Mouse (Mus musculus): ENCODE measurements at regions not wholly inside any gene's neighbourhood (a gene's known extent, or its start where the extent isn't known, plus 50 kb on each side); places are given as distances from the start of the nearest gene placed in this dataset.

DNA sequence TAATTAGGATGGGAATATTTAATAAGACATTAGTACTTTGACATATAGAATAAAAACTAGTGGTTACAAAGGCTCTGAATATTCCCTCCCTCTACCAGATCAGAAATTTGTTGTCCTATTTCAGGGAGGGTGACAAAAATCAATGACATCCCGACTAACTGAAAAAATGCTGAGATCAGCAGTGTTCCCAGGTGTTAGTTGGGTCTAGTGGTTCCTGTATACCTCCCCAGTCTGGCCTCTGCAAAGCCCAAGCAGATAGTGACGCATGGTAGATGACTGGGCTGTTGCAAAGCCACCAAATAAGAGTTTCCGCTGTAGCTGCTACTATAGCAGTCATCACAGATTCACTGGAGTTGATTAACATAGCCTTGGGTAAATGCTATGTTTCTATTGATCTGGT lies 59.9 kb upstream of the Gm4791 start:
- Histone ChIP-seq H3K79me3 (ENCODE audit: low read depth) (no peaks in the 10 kb centered on the region), H3K4me3 (ENCODE audit: insufficient read depth, poor library complexity, severe bottlenecking) (no peak overlapping the region), H3K36me3 (ENCODE audit: control insufficient read depth, insufficient read depth) (no peaks in the 10 kb centered on the region), H3K79me2 (ENCODE audit: control insufficient read depth, insufficient read depth) (no peaks in the 10 kb centered on the region), H3K27me3 (ENCODE audit: control insufficient read depth, insufficient read depth, insufficient read length) (no peaks in the 10 kb centered on the region), H3ac (ENCODE audit: control insufficient read depth, insufficient read length, low read depth) (no peak overlapping the region)
- TF ChIP-seq MAX (IDR thresholded peaks at IDR 0.05), result no peak
- TF ChIP-seq MYOG (IDR thresholded peaks at IDR 0.05; ENCODE audit: control insufficient read depth, extremely low read depth, insufficient read length), result no peak
- no peak for TF ChIP-seq FOSL1 (IDR thresholded peaks at IDR 0.05; ENCODE audit: insufficient read depth, low read length, poor library complexity, severe bottlenecking)
- TF ChIP-seq USF1 (IDR thresholded peaks at IDR 0.05; ENCODE audit: low read depth), result no peak
- TF ChIP-seq CTCF (IDR thresholded peaks at IDR 0.05; ENCODE audit: control insufficient read depth, insufficient read depth, insufficient read length), result no peak
- TF ChIP-seq MYOD1 (IDR thresholded peaks at IDR 0.05; ENCODE audit: control insufficient read depth, insufficient read length, low read depth), result no peak
- TF ChIP-seq CEBPB (IDR thresholded peaks at IDR 0.05; ENCODE audit: low read depth), result no peak

DNA sequence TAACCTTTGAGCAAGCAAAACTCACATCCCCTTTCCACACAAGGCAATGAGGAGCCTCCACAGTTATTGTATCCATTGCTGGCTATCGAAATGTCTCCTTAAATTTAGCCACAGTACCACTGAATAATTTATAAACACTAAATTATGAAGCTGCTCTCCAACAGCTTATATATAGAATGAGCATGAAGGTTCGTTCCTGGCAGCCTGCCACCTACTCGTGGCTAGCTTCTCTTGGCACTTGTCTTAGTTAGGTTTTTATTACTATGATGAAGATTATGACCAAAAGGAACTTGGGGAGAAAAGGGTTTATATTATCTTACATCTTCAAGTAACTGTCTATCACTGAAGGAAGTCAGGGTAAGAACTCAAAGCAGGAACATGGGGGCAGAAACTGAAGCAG lies 72.9 kb upstream of the Gm4791 start:
- Histone ChIP-seq H3K79me3 (ENCODE audit: low read depth) (no peaks in the 10 kb centered on the region), H3ac (ENCODE audit: control insufficient read depth, insufficient read length, low read depth) (no peak overlapping the region)
- TF ChIP-seq MAX (IDR thresholded peaks at IDR 0.05) (no peak), CEBPB (IDR thresholded peaks at IDR 0.05; ENCODE audit: low read depth) (no peak), MYOG (IDR thresholded peaks at IDR 0.05; ENCODE audit: control insufficient read depth, extremely low read depth, insufficient read length) (no peak), USF1 (IDR thresholded peaks at IDR 0.05; ENCODE audit: low read depth) (no peak)

DNA sequence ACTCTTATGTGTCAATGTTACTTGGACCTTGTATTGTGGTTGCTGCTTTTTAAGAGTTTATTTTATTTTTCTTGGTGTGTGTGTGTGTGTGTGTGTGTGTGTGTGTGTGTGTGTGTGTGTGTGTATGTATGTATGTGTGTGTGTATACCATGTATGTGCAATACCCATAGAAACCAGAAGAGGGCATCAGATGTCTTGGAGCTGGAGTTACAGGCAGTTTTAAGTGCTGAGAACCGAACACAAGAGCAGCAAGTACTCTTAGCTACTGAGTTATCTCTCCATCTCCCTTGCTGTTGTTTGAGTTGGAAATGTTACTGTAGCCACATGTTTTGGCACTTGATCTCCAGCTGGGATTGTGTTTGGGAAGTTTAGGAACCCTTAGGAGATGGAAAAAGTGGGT lies 78.5 kb upstream of the Gm4791 start:
- H3K4me3 ChIP-seq (ENCODE audit: insufficient read depth, poor library complexity, severe bottlenecking), result no peak overlapping the region
- H3K79me2 ChIP-seq (ENCODE audit: control insufficient read depth, insufficient read depth), result no peaks in the 10 kb centered on the region
- no peaks in the 10 kb centered on the region for H3K36me3 ChIP-seq (ENCODE audit: control insufficient read depth, insufficient read depth)
- TF ChIP-seq FOSL1 (IDR thresholded peaks at IDR 0.05; ENCODE audit: insufficient read depth, low read length, poor library complexity, severe bottlenecking) (no peak), MYOG (IDR thresholded peaks at IDR 0.05; ENCODE audit: control insufficient read depth, extremely low read depth, insufficient read length) (no peak)
- no peaks in the 10 kb centered on the region for H3K79me3 ChIP-seq (ENCODE audit: low read depth)
- no peaks in the 10 kb centered on the region for H3K27me3 ChIP-seq (ENCODE audit: control insufficient read depth, insufficient read depth, insufficient read length)
- no peak overlapping the region for H3ac ChIP-seq (ENCODE audit: control insufficient read depth, insufficient read length, low read depth)

More for the DNA sequence above, 72.9 kb upstream of the Gm4791 start:
- Histone ChIP-seq H3K79me2 (ENCODE audit: control insufficient read depth, insufficient read depth) (no peaks in the 10 kb centered on the region), H3K4me3 (ENCODE audit: insufficient read depth, poor library complexity, severe bottlenecking) (no peak overlapping the region), H3K36me3 (ENCODE audit: control insufficient read depth, insufficient read depth) (no peaks in the 10 kb centered on the region), H3K27me3 (ENCODE audit: control insufficient read depth, insufficient read depth, insufficient read length) (no peaks in the 10 kb centered on the region)

DNA sequence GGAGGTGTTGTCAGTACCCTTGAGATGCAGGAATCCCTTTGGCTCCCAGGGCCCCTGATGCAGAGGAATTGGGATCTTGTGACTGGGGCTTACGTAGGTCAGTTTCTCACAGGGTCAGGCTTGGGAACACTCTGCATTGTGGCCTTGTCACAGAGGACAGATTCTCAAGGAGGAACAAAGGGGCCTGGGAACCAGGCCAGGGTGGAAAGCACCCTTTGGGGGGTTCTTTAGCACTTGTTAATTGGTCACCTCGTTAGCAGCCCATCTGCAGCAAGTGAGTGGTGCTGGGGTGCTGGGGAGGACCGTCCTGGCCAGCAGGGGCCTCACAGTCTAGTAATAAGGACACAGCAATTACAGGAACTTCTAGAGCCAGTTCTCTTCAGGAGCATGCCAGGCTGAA lies 85.3 kb upstream of the Gm4791 start:
- Histone ChIP-seq H3K79me3 (ENCODE audit: low read depth) (no peaks in the 10 kb centered on the region), H3K27me3 (ENCODE audit: control insufficient read depth, insufficient read depth, insufficient read length) (no peaks in the 10 kb centered on the region), H3K36me3 (ENCODE audit: control insufficient read depth, insufficient read depth) (no peaks in the 10 kb centered on the region), H3K4me3 (ENCODE audit: insufficient read depth, poor library complexity, severe bottlenecking) (no peak overlapping the region), H3ac (ENCODE audit: control insufficient read depth, insufficient read length, low read depth) (no peak overlapping the region), H3K79me2 (ENCODE audit: control insufficient read depth, insufficient read depth) (no peaks in the 10 kb centered on the region)
- TF ChIP-seq MYOD1 (IDR thresholded peaks at IDR 0.05; ENCODE audit: control insufficient read depth, insufficient read length, low read depth) (no peak), CTCF (IDR thresholded peaks at IDR 0.05; ENCODE audit: control insufficient read depth, insufficient read depth, insufficient read length) (no peak), MYOG (IDR thresholded peaks at IDR 0.05; ENCODE audit: control insufficient read depth, extremely low read depth, insufficient read length) (no peak), USF1 (IDR thresholded peaks at IDR 0.05; ENCODE audit: low read depth) (no peak), MAX (IDR thresholded peaks at IDR 0.05) (no peak), FOSL1 (IDR thresholded peaks at IDR 0.05; ENCODE audit: insufficient read depth, low read length, poor library complexity, severe bottlenecking) (no peak), CEBPB (IDR thresholded peaks at IDR 0.05; ENCODE audit: low read depth) (no peak)

DNA sequence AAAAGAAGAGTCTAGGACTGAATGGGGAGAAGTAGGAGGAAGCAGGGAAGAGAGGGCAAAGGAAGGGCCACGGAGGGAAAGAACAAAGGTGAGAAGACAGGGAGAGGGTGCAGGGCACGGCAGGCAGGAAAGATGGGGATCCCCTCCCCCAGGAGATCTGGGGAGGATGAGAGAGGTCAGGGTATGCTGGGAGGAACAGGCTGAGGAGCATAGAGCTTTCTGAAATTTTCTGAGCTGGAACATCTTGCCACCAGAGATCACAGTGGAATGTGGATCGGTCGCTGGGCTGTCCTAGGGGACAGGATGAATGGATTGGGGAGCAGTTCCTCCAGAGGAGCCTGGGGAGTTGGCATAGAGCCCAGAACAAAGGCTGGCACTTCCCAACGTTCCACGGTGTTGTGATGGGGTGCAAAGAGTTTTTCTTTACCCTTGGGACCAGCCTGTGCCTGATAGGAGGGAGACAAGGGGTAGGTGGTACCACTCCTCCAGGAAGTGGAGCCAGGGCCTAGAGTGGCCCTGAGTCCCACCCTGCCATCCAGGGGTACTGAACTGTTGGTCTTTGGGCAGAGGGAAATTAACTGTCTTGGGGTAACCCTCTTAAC lies 89.0 kb upstream of the Gm4791 start:
- no peaks in the 10 kb centered on the region for H3K27me3 ChIP-seq (ENCODE audit: control insufficient read depth, insufficient read depth, insufficient read length)
- H3K79me3 ChIP-seq (ENCODE audit: low read depth), result no peaks in the 10 kb centered on the region
- no peak for TF ChIP-seq MYOG (IDR thresholded peaks at IDR 0.05; ENCODE audit: control insufficient read depth, extremely low read depth, insufficient read length)
- TF ChIP-seq CEBPB (IDR thresholded peaks at IDR 0.05; ENCODE audit: low read depth), result no peak
- TF ChIP-seq MYOD1 (IDR thresholded peaks at IDR 0.05; ENCODE audit: control insufficient read depth, insufficient read length, low read depth), result no peak
- H3K79me2 ChIP-seq (ENCODE audit: control insufficient read depth, insufficient read depth), result no peaks in the 10 kb centered on the region
- no peak overlapping the region for H3ac ChIP-seq (ENCODE audit: control insufficient read depth, insufficient read length, low read depth)
- H3K4me3 ChIP-seq (ENCODE audit: insufficient read depth, poor library complexity, severe bottlenecking), result no peak overlapping the region
- no peaks in the 10 kb centered on the region for H3K36me3 ChIP-seq (ENCODE audit: control insufficient read depth, insufficient read depth)

DNA sequence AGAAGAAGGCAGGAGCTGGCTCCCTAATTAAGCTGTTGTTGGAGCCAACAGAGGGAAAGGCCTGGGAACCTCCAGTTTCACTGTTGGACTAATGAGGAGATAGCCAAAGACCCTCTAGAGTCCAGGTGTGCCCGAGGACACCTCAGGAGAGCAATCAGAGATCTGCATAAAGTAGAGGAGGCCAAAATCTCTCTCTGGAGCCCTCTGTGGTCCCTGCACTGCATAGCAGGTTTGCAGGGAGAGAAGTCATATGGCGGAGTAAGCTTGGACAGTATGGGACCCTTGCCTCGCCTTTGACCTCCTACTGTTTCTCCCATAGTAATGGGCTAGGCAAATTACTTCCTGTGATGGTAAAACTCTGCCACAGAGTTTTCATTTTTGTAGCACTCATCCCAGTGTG lies 93.5 kb upstream of the Gm4791 start:
- H3ac ChIP-seq (ENCODE audit: control insufficient read depth, insufficient read length, low read depth), result no peak overlapping the region
- no peaks in the 10 kb centered on the region for H3K79me2 ChIP-seq (ENCODE audit: control insufficient read depth, insufficient read depth)
- H3K36me3 ChIP-seq (ENCODE audit: control insufficient read depth, insufficient read depth), result no peaks in the 10 kb centered on the region
- H3K79me3 ChIP-seq (ENCODE audit: low read depth), result no peaks in the 10 kb centered on the region
- no peaks in the 10 kb centered on the region for H3K27me3 ChIP-seq (ENCODE audit: control insufficient read depth, insufficient read depth, insufficient read length)
- no peak overlapping the region for H3K4me3 ChIP-seq (ENCODE audit: insufficient read depth, poor library complexity, severe bottlenecking)
- TF ChIP-seq FOSL1 (IDR thresholded peaks at IDR 0.05; ENCODE audit: insufficient read depth, low read length, poor library complexity, severe bottlenecking) (no peak), MYOD1 (IDR thresholded peaks at IDR 0.05; ENCODE audit: control insufficient read depth, insufficient read length, low read depth) (no peak), MYOG (IDR thresholded peaks at IDR 0.05; ENCODE audit: control insufficient read depth, extremely low read depth, insufficient read length) (no peak), CEBPB (IDR thresholded peaks at IDR 0.05; ENCODE audit: low read depth) (no peak), CTCF (IDR thresholded peaks at IDR 0.05; ENCODE audit: control insufficient read depth, insufficient read depth, insufficient read length) (no peak), USF1 (IDR thresholded peaks at IDR 0.05; ENCODE audit: low read depth) (no peak), MAX (IDR thresholded peaks at IDR 0.05) (no peak)
